Mouse (Mus musculus) CH12.LX (cell line): ENCODE results near the gene Irx4.

Experiments used
- CTCF ChIP-seq, 2 experiments: IDR thresholded peaks in 1 of 2; conservative IDR thresholded peaks in 1 of 2; 2 replicates each; pipeline ENCODE4 v1.5.1; 2011 to 2012; ENCODE audit warnings: low read depth in 2 of 2, low read length in 2 of 2, improper control_type of control experiment in 1 of 2, inconsistent platforms in 1 of 2, mild to moderate bottlenecking in 1 of 2, moderate library complexity in 1 of 2
- EP300 ChIP-seq: IDR thresholded peaks from 2 replicates; pipeline ENCODE4 v1.6.1; 2011; ENCODE audit warnings: low read length, improper control_type of control experiment
- PAX5 ChIP-seq: IDR thresholded peaks from 2 replicates; pipeline ENCODE4 v1.6.1; 2012; ENCODE audit warnings: low read length, inconsistent platforms, mixed read lengths
- POLR2A ChIP-seq: IDR thresholded peaks from 2 replicates; pipeline ENCODE4 v1.6.1; 2011; ENCODE audit warnings: low read depth, mild to moderate bottlenecking, improper control_type of control experiment, low read length
- POLR2AphosphoS2 ChIP-seq: IDR thresholded peaks from 2 replicates; pipeline ENCODE4 v1.6.1; 2011; ENCODE audit warnings: low read depth, low read length, improper control_type of control experiment
- TCF12 ChIP-seq: IDR thresholded peaks from 2 replicates; pipeline ENCODE4 v1.6.1; 2014; ENCODE audit warnings: low read depth, mild to moderate bottlenecking, inconsistent platforms, low read length, improper control_type of control experiment
- USF1 ChIP-seq: IDR thresholded peaks from 2 replicates; pipeline ENCODE4 v1.6.1; 2014; ENCODE audit warnings: low read depth, mild to moderate bottlenecking, inconsistent platforms, low read length, improper control_type of control experiment

- TF ChIP-seq EP300 = no peak
- no peak for TF ChIP-seq CTCF (conservative IDR thresholded peaks at IDR 0.05 in 1 of 2, IDR thresholded peaks at IDR 0.05 in 1 of 2; ENCODE audit: low read depth in 2 of 2, low read length in 2 of 2)
- no peak for TF ChIP-seq POLR2A
- no peak for TF ChIP-seq TCF12
- TF ChIP-seq POLR2AphosphoS2 = no peak
- TF ChIP-seq PAX5 = no peak
- TF ChIP-seq USF1 = no peak
These were observed 13.3 kb downstream of the Irx4 start for GRCm38 (mm10) chr13:73273536-73273935.
